Mouse (Mus musculus) ES-Bruce4 (cell line): Measurements from ENCODE around the gene Ufd1. TPM values are rescaled to one million over a fixed set of nuclear protein-coding genes. Genes with fewer than 3 reads are reported as not detected.

Experiments
- H3K27ac ChIP-seq: 2 replicates; pipeline ENCODE4 v1.5.1; 2012; ENCODE audit warnings: low read length, inconsistent platforms; ENCODE audit not compliant: insufficient read depth
- H3K27me3 ChIP-seq: 2 replicates; pipeline ENCODE4 v1.6.1; 2012; ENCODE audit warnings: mild to moderate bottlenecking, low read length, inconsistent platforms; ENCODE audit not compliant: control insufficient read depth, poor library complexity, insufficient read depth, severe bottlenecking
- H3K36me3 ChIP-seq: 2 replicates; pipeline ENCODE4 v1.6.1; 2012; ENCODE audit warnings: inconsistent platforms, mild to moderate bottlenecking, low read length, moderate library complexity; ENCODE audit not compliant: control insufficient read depth, poor library complexity, insufficient read depth, severe bottlenecking
- H3K4me1 ChIP-seq: one replicate; pipeline ENCODE4 v1.8.1; 2011; ENCODE audit warnings: low read length; ENCODE audit not compliant: control insufficient read depth, insufficient read depth
- H3K4me3 ChIP-seq: 2 replicates; pipeline ENCODE4 v1.5.1; 2011; ENCODE audit warnings: low read depth, mild to moderate bottlenecking, low read length
- H3K9ac ChIP-seq: 2 replicates; pipeline ENCODE4 v1.6.1; 2012; ENCODE audit warnings: low read depth, mild to moderate bottlenecking, inconsistent platforms; ENCODE audit not compliant: poor library complexity, severe bottlenecking
- H3K9me3 ChIP-seq: replicated peaks from 2 replicates; pipeline ENCODE4 v1.6.1; 2012; ENCODE audit warnings: mild to moderate bottlenecking, low read length, inconsistent platforms; ENCODE audit not compliant: control insufficient read depth, poor library complexity, insufficient read depth, severe bottlenecking
- CTCF ChIP-seq: IDR thresholded peaks from one replicate; pipeline ENCODE4 v1.8.1; 2011; ENCODE audit warnings: low read depth, low read length
- EP300 ChIP-seq: IDR thresholded peaks from 2 replicates; pipeline ENCODE4 v1.6.1; 2011; ENCODE audit warnings: low read depth, low read length; ENCODE audit not compliant: insufficient read depth
- POLR2A ChIP-seq: IDR thresholded peaks from one replicate; pipeline ENCODE4 v1.8.1; 2011; ENCODE audit warnings: low read length; ENCODE audit not compliant: insufficient read depth
- polyA plus RNA-seq: library from polyadenylated mRNA; stranded (reverse); fragments of >200 nt; gene quantifications from 2 replicates; pipeline ENCODE4 v1.2.4, GENCODE M21; 2011; ENCODE audit warnings: low read depth; ENCODE audit not compliant: missing spikeins, insufficient read depth, insufficient read length

Ufd1 gene
- polyA plus RNA-seq, 1 experiment, result 67.3 TPM

- H3K36me3 ChIP-seq, result peaks cover 67% of the 10 kb centered on the region
Measured at GRCm38 (mm10) chr16:18822925-18823324, 11.3 kb downstream of the Ufd1 start.

GRCm38 (mm10) chr16:18828630-18829029, 17.1 kb downstream of the Ufd1 start:
- H3K4me3 ChIP-seq, result no peak overlapping the region
- H3K4me1 ChIP-seq, result no peaks in the 10 kb centered on the region
- TF ChIP-seq CTCF (no peak), POLR2A (no peak), EP300 (no peak)
- H3K9ac ChIP-seq, result no peak overlapping the region
- H3K27ac ChIP-seq, result no peak overlapping the region
- H3K9me3 ChIP-seq, result no peaks in the 10 kb centered on the region
- peaks cover 31% of the 10 kb centered on the region for H3K36me3 ChIP-seq
- no peaks in the 10 kb centered on the region for H3K27me3 ChIP-seq

More at GRCm38 (mm10) chr16:18822925-18823324, 11.3 kb downstream of the Ufd1 start:
- no peak overlapping the region for H3K4me3 ChIP-seq
- H3K27me3 ChIP-seq, result no peaks in the 10 kb centered on the region
- H3K4me1 ChIP-seq, result no peaks in the 10 kb centered on the region
- no peaks in the 10 kb centered on the region for H3K9me3 ChIP-seq
- no peak overlapping the region for H3K27ac ChIP-seq
- H3K9ac ChIP-seq, result no peak overlapping the region
- TF ChIP-seq EP300, result no peak
- TF ChIP-seq CTCF, result no peak
- no peak for TF ChIP-seq POLR2A

DNA sequence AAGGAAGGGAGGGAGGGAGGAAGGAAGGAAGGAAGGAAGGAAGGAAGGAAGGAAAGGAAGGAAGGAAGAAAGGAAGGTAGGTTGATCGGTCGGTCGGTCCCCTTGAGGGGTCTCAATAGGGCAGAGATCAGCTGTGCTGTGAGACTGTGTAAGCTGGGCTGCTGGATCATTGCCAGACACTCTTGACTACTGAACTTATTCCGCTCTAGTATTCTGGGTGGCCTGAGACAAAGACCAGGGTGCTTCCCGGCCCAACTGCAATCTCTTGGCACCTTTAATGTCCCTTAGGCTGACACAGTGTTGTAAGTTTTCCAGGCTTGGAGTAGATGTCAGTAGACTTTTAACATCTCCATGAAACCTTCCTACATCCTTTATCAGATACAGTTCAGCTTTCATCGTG, 17.5 kb downstream of the Ufd1 start:
- H3K36me3 ChIP-seq, result peaks cover 33% of the 10 kb centered on the region
- no peak overlapping the region for H3K4me3 ChIP-seq
- no peaks in the 10 kb centered on the region for H3K4me1 ChIP-seq
- H3K27me3 ChIP-seq, result no peaks in the 10 kb centered on the region
- no peak overlapping the region for H3K27ac ChIP-seq
- TF ChIP-seq EP300 (no peak), CTCF (no peak), POLR2A (no peak)
- H3K9ac ChIP-seq, result no peak overlapping the region
- H3K9me3 ChIP-seq, result no peaks in the 10 kb centered on the region

DNA sequence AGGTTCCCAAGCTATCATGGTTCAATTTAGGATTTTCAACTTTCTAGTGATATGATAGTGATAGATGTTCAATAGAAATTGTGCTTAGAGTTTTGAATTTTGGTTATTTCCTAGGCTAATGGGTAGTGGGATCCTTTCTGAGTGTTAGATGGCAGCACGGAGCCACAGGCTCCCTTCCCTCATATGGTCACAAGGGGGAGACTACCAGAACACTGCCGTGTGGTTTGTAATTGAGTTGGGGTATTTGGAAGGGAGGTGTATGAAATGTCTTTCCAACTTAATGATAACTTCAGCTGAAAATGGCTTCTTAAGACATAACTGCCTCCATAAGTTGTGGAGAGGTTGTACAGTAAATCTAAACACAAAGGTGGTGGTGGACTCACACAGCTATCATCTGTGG, 21.9 kb downstream of the Ufd1 start:
- H3K9me3 ChIP-seq, result no peaks in the 10 kb centered on the region
- no peak for TF ChIP-seq EP300
- no peak for TF ChIP-seq POLR2A
- TF ChIP-seq CTCF, result no peak
- no peak overlapping the region for H3K9ac ChIP-seq
- H3K27ac ChIP-seq, result no peak overlapping the region
- no peaks in the 10 kb centered on the region for H3K27me3 ChIP-seq
- peaks cover 9% of the 10 kb centered on the region for H3K36me3 ChIP-seq
- no peaks in the 10 kb centered on the region for H3K4me1 ChIP-seq
- no peak overlapping the region for H3K4me3 ChIP-seq

DNA sequence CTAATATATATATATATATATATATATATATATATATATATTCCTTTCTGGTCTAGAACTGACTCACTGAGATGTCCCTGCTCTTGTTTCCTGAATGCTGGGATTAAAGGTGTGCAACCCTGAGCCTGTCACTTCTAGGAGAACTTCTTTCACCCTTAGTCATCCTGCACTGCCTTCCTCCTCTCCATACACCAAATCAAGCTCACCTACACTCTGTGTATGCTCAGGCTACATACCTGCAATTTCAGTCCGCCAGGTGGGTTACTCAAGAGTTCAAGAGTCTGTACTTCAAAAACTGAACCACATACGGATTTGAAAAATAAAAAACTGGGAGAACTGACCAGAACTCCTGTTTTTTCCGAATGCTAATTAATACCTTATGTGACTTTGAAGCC, 24.5 kb downstream of the Ufd1 start:
- no peak overlapping the region for H3K9ac ChIP-seq
- TF ChIP-seq EP300 (no peak), POLR2A (no peak), CTCF (no peak)
- peaks cover 9% of the 10 kb centered on the region for H3K36me3 ChIP-seq
- H3K4me1 ChIP-seq, result no peaks in the 10 kb centered on the region
- no peaks in the 10 kb centered on the region for H3K27me3 ChIP-seq
- no peaks in the 10 kb centered on the region for H3K9me3 ChIP-seq
- H3K4me3 ChIP-seq, result no peak overlapping the region
- no peak overlapping the region for H3K27ac ChIP-seq

GRCm38 (mm10) chr16:18836468-18837208, 25.1 kb downstream of the Ufd1 start, which contains the start of the genes 2510002D24Rik and Gm28539:
Gene 2510002D24Rik (plus strand): TSS chr16:18836578.
Gene Gm28539 (plus strand): TSS chr16:18836584.
- Histone ChIP-seq H3K27me3 (no peaks in the 10 kb centered on the region), H3K9ac (peak within 1 kb of the TSS; percentile 50), H3K9me3 (no peaks in the 10 kb centered on the region), H3K4me3 (peak within 1 kb of the TSS; percentile 73), H3K27ac (no peak within 1 kb of the TSS), H3K4me1 (no peaks in the 10 kb centered on the region), H3K36me3 (peaks cover 9% of the 10 kb centered on the region)
- no peak for TF ChIP-seq CTCF
- TF ChIP-seq POLR2A, result peak; percentile 88
